In the genomic region with DNA sequence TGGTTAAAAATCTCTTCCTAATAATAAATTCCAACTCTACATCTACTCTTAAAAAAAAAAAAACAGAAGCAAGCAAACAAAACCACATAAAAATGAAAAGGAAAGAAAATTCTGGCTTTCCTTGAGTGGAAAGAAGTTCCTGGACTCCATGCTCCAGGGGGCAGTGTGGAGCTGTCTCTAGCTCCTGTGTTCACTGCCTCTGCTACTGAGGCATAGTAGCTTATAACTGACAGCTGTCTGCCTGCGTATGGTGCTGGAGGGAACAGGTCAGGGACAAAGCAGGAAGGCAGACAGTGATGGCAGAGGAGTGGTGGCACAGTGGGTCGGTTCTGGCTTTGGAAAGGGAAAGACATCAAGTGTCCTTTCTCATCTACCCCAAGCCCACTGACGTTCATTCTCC, we compare ENCODE assay signal across 8 mouse cellular contexts. TPM values are rescaled to one million over a fixed set of nuclear protein-coding genes. Genes with fewer than 3 reads are reported as not detected.
A peak's percentile ranks its signal among the peaks of the same experiment; 100 is the strongest.
DNase-seq lines count a peak whose midpoint lies in the region; ATAC-seq and TF ChIP-seq lines count a peak whose summit lies in the region.

No protein-coding gene starts in this region.

- H3K4me3 ChIP-seq in intestine, postnatal 0 days (ENCODE audit: low read depth, low read length) = no peak overlapping the region
- no peak overlapping the region for H3K4me3 ChIP-seq in intestine, embryonic 16.5 days (ENCODE audit: low read length)
- no peak overlapping the region for H3K4me3 ChIP-seq in hindbrain, embryonic 11.5 days (ENCODE audit: low read depth, low read length)
- H3K4me3 ChIP-seq in liver, postnatal 0 days (ENCODE audit: low read depth, low read length) = no peak overlapping the region

- H3K9ac ChIP-seq in intestine, postnatal 0 days (ENCODE audit: low read depth, low read length) = no peak overlapping the region
- no peak overlapping the region for H3K9ac ChIP-seq in intestine, embryonic 16.5 days (ENCODE audit: low read depth, low read length)
- H3K9ac ChIP-seq in hindbrain, embryonic 11.5 days (ENCODE audit: low read depth, low read length) = no peak overlapping the region
- H3K9ac ChIP-seq in liver, postnatal 0 days (replicated peaks) = no peak overlapping the region

- H3K27ac ChIP-seq in intestine, postnatal 0 days (ENCODE audit: low read depth, low read length) = no peak overlapping the region
- no peak overlapping the region for H3K27ac ChIP-seq in intestine, embryonic 16.5 days (ENCODE audit: low read length)
- H3K27ac ChIP-seq in hindbrain, embryonic 11.5 days (ENCODE audit: low read depth, low read length) = no peak overlapping the region
- H3K27ac ChIP-seq in liver, postnatal 0 days (ENCODE audit: low read depth) = no peak overlapping the region

- TF ChIP-seq CTCF in intestine, postnatal 0 days (IDR thresholded peaks at IDR 0.05; ENCODE audit: low read depth) = peak; percentile 81
- TF ChIP-seq CTCF in liver, postnatal 0 days (IDR thresholded peaks at IDR 0.05; ENCODE audit: low read depth) = peak; percentile 63

- H3K36me3 ChIP-seq in intestine, postnatal 0 days (ENCODE audit: control insufficient read depth, insufficient read depth) = no peaks in the 10 kb centered on the region
- no peaks in the 10 kb centered on the region for H3K36me3 ChIP-seq in intestine, embryonic 16.5 days (ENCODE audit: control insufficient read depth, insufficient read depth, low read length)
- no peaks in the 10 kb centered on the region for H3K36me3 ChIP-seq in hindbrain, embryonic 11.5 days (ENCODE audit: control insufficient read depth, insufficient read depth, low read length)
- H3K36me3 ChIP-seq in liver, postnatal 0 days (replicated peaks; ENCODE audit: insufficient read depth, low read length) = no peaks in the 10 kb centered on the region

- 34% methylated on average over 3 of the region's 3 CpGs for WGBS in intestine, postnatal 0 days
- WGBS in intestine, embryonic 16.5 days = 36% methylated on average over 3 of the region's 3 CpGs
- WGBS in hindbrain, embryonic 11.5 days = 31% methylated on average over 3 of the region's 3 CpGs
- 27% methylated on average over 3 of the region's 3 CpGs for WGBS in liver, postnatal 0 days (ENCODE audit: insufficient replicate concordance)

- no peaks in the 10 kb centered on the region for H3K9me3 ChIP-seq in intestine, postnatal 0 days (ENCODE audit: control insufficient read depth)
- H3K9me3 ChIP-seq in intestine, embryonic 16.5 days (ENCODE audit: control insufficient read depth, low read length) = no peaks in the 10 kb centered on the region
- no peaks in the 10 kb centered on the region for H3K9me3 ChIP-seq in hindbrain, embryonic 11.5 days (ENCODE audit: control insufficient read depth, low read length)
- H3K9me3 ChIP-seq in liver, postnatal 0 days (ENCODE audit: low read length) = no peaks in the 10 kb centered on the region

- no peak for ATAC-seq in intestine, postnatal 0 days
- ATAC-seq in intestine, embryonic 16.5 days = no peak
- ATAC-seq in hindbrain, embryonic 11.5 days (ENCODE audit: low FRiP score) = no peak
- ATAC-seq in liver, postnatal 0 days = no peak

- H3K4me1 ChIP-seq in intestine, postnatal 0 days (replicated peaks; ENCODE audit: control insufficient read depth, insufficient read depth, low read length) = no peaks in the 10 kb centered on the region
- no peaks in the 10 kb centered on the region for H3K4me1 ChIP-seq in intestine, embryonic 16.5 days (ENCODE audit: control insufficient read depth, insufficient read depth, low read length)
- no peaks in the 10 kb centered on the region for H3K4me1 ChIP-seq in hindbrain, embryonic 11.5 days (replicated peaks; ENCODE audit: control insufficient read depth, insufficient read depth, low read length)
- no peaks in the 10 kb centered on the region for H3K4me1 ChIP-seq in liver, postnatal 0 days (ENCODE audit: insufficient read depth)

- DNase-seq in MN1 (ENCODE audit: low spot score) = peak; percentile 60
- peak; percentile 70 for DNase-seq in embryo, embryonic 10.5 days (ENCODE audit: low spot score)
- peak; percentile 67 for DNase-seq in hindbrain, embryonic 11.5 days (ENCODE audit: low spot score)
- peak; percentile 45 for DNase-seq in liver, postnatal 0 days
- DNase-seq in ovary, postnatal 36 days (ENCODE audit: low spot score) = peak; percentile 63
- DNase-seq in thymus, postnatal 25 days = no peak

- no peak overlapping the region for H3K4me2 ChIP-seq in intestine, postnatal 0 days (replicated peaks; ENCODE audit: low read depth)
- no peak overlapping the region for H3K4me2 ChIP-seq in intestine, embryonic 16.5 days (ENCODE audit: low read depth, low read length)
- H3K4me2 ChIP-seq in hindbrain, embryonic 11.5 days (replicated peaks; ENCODE audit: low read depth, low read length) = no peak overlapping the region
- no peak overlapping the region for H3K4me2 ChIP-seq in liver, postnatal 0 days (ENCODE audit: low read depth, low read length)

- no peaks in the 10 kb centered on the region for H3K27me3 ChIP-seq in intestine, postnatal 0 days (replicated peaks; ENCODE audit: control insufficient read depth, insufficient read depth, low read length)
- H3K27me3 ChIP-seq in intestine, embryonic 16.5 days (replicated peaks; ENCODE audit: control insufficient read depth, insufficient read depth, low read length) = no peaks in the 10 kb centered on the region
- H3K27me3 ChIP-seq in hindbrain, embryonic 11.5 days (ENCODE audit: control insufficient read depth, insufficient read depth, low read length) = no peaks in the 10 kb centered on the region
- no peaks in the 10 kb centered on the region for H3K27me3 ChIP-seq in liver, postnatal 0 days (ENCODE audit: insufficient read depth, low read length)

- TF ChIP-seq EP300 in liver, postnatal 0 days (IDR thresholded peaks at IDR 0.05; ENCODE audit: low read depth) = no peak

RNA-seq across cellular contexts. Expression of a gene that starts 10.5 kb away (rescaled TPM):
- 18.4 TPM in 2 replicates for polyA plus RNA-seq in intestine, postnatal 0 days (2015; fragmentation: Nextera tagmentation; extraction: Ambion mirVana)
- polyA plus RNA-seq in intestine, embryonic 16.5 days (2015; fragmentation: Nextera tagmentation; extraction: Ambion mirVana) = 48.2 and 53.5 TPM in 2 replicates
- 50.4 and 61.1 TPM in 2 replicates for polyA plus RNA-seq in hindbrain, embryonic 11.5 days (2014; fragmentation: Nextera tagmentation; extraction: Ambion mirVana)
- 4.9 TPM in 2 replicates for polyA plus RNA-seq in liver, postnatal 0 days (2015; fragmentation: Nextera tagmentation; extraction: Ambion mirVana)
